Mouse (Mus musculus): ENCODE data around the gene Fam189b.

Fam189b gene

GRCm38 (mm10) chr3:89166945-89167344 lies 16.0 kb upstream of the Fam189b start:
- no peak for DNase-seq

DNA sequence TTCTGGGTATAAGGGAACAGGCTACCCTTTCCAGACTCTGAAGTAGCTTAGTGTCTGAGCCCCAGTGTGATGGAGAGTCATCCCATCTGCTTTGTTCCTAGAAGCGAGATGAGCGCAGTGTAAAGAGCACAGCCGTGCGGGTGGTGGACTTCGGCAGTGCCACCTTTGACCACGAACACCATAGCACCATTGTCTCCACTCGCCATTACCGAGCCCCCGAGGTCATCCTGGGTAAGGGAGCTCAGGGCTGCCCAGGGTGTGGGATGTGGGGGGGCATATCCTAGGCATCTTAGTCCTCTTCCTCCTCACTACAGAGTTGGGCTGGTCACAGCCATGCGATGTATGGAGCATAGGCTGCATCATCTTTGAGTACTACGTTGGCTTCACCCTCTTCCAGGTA lies 8.1 kb upstream of the Fam189b start:
- DNase-seq: no peak

- DNase-seq: no peak
These were observed 7.4 kb upstream of the Fam189b start for GRCm38 (mm10) chr3:89175544-89175943.

DNA sequence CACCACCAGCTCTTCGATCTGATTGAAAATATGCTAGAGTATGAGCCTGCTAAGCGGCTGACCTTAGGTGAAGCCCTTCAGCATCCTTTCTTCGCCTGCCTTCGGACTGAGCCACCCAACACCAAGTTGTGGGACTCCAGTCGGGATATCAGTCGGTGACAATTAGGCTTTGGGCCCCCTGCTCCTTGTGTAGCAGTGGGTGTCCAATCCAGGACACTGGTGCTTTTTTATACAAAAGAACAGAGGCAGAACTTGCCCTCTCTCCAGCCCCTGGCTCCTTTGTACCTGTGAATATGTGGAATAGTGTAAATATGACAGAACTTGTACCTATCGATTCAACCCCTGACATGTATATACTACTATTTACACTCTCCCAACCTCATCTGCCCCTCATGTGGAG lies 6.5 kb upstream of the Fam189b start:
- no peak for DNase-seq

- DNase-seq: peak; percentile 83 to 85
These were observed 5.5 kb upstream of the Fam189b start, which contains the start of gene Scamp3 for GRCm38 (mm10) chr3:89177242-89178106. Gene Scamp3, plus strand, starts transcription at chr3:89177473.

- DNase-seq: no peak
These were observed 4.9 kb upstream of the Fam189b start for GRCm38 (mm10) chr3:89178107-89178385.

GRCm38 (mm10) chr3:89179056-89179455 lies 3.9 kb upstream of the Fam189b start:
- DNase-seq: no peak

- DNase-seq: no peak
These were observed 1.0 kb upstream of the Fam189b start for GRCm38 (mm10) chr3:89181749-89182500.

- DNase-seq: no peak
These were observed 349 bp upstream of the Fam189b start for GRCm38 (mm10) chr3:89182531-89183057.

DNA sequence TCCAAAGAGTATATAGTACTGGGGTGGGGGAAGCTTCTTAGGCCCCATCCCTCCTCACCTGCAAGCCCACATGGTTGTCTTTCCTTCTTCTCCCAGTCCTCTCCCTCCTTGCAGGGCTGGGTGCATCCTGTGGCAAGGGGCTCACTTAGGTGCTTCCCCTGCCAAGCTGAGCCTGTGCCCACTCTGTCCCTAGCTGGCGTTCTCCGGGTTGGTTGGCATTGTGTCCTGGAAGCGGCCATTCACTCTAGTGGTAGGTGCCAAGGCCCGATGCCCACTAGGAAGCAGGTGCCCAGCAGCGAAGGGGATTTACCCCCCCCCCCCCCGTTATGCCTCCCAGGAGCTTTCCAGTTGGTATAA lies 994 bp downstream of the Fam189b start:
- peak in 1 of 2 experiments; percentile 39 for DNase-seq

DNA sequence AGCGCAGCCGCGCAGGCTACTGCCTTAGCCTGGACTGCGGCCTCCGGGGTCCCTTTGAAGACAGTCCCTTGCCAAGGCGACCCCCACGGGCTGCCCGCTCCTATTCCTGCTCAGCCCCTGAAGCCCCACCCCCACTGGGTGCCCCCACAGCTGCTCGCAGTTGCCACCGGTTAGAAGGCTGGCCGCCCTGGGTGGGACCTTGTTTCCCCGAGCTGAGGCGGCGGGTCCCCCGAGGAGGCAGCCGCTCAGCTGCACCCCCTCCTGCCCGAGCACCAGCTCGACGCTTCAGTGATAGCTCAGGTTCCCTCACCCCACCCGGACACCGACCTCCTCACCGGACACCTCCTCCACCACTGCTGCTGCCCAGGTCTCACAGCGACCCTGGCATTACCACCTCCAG lies 4.3 kb downstream of the Fam189b start:
- no peak for DNase-seq

DNA sequence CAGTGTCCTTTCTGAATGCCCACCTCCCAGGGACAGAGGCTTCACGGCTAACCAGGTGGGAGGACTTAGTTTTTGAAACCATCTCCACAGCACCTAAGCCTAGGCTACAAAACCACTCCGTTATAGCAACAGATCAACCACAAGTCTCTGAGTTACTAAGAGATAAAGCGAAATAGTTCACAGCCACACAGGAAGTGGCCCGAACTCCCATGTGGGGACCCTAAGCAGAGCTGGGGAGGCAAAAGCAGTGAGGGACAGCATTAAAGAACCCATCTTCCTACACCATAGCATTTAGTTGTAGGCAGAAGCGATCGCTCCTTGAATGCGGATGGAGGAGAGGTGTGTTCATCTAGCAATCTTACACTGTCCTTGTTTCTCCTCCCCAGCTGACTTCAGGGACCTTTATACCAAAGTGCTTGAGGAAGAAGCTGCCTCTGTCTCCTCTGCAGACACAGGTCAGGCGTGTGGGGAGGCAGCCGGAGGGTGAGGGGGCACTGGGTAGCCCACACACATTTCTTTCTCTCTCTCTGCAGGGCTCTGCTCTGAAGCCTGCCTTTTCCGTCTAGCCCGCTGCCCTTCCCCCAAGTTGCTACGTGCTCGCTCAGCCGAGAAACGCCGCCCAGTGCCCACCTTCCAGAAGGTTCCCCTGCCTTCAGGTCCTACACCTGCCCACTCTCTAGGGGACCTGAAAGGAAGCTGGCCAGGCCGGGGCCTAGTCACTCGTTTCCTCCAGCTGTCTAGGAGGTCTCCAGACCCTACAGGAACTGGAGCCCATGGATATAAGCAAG lies 4.9 kb downstream of the Fam189b start:
- no peak for DNase-seq

- DNase-seq: no peak
These were observed 5.5 kb downstream of the Fam189b start for GRCm38 (mm10) chr3:89188478-89188875.

DNA sequence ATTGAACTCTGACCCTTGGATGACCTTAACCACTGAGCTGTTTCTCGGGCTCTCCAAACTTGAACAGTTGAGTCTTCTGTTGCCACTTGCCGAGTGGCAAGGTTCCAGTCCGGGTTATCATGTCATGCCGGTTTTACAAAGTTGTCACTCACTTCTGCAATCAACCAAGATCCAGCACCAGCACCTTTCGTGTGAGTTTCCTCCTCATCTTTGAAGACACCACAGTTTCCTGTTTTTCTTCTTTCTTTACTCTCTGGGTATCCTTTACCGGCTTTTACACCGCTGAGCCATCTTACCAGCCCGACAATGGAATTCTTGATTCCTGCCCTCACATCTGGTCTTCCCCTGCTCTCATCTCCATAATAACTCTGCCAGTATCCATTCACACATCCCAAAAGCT lies 7.5 kb downstream of the Fam189b start:
- no peak for DNase-seq

GRCm38 (mm10) chr3:89193351-89193750 lies 10.4 kb downstream of the Fam189b start:
- DNase-seq: no peak

DNA sequence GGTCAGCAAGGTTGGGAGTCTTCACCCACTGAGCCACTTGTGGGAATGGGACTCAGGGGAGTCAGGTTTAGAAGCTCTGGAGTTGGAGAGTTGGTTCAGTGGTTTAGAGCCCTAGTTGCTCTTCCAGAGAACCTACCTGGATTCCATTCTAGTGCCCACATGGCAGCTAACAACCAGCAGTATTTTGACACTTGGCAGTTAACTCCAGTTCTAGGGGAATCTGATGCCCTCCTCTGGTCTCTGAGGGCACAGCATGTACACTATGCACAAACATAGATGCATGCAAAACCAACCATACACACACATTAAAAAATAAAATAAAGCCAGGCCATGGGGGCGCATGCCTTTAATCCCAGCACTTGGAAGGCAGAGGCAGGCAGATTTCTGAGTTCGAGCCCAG lies 10.9 kb downstream of the Fam189b start:
- no peak for DNase-seq

DNA sequence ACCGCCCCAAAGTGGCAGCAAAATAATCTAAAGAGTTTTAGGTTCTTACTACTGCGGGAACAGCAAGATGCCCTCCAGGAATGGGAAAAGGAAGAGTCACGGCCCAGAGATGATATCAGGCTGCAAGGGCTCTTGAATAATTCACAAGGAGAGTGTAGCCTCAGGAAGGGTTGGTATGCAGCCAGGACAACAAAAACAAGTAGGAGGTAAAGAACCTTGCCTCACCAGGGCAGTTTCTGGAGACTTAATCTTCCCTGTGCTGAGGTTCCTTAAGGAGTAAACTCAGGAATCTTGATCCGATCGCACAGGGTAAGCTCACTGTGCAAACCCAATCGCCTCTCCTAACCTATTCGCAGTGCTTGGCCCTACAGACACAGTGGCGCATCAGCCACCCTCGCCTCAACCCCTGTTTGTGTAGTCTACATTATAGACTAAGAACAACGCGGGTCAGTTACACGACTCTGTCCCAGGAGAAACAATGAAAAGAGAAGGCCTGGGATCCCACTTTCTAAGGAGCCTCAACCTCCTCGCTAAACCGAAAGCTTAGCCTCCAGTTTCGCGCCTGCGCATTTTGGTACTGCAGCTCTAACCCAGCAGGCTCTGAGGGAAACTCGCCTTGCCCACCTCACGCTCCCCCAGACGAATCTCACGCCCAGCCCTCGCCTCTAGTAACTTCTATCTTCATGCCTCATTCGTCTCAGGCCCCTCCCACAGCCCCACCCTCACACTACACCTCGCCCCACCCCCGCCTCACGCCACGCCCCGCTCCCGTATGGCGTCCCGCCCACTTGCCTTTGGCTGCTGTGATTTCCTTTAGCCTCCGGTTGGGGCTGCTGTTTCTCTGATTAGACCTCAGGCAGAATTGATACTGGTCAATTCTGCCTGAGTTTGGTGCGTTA lies 13.3 kb downstream of the Fam189b start:
- DNase-seq: peak; percentile 78 to 84

DNA sequence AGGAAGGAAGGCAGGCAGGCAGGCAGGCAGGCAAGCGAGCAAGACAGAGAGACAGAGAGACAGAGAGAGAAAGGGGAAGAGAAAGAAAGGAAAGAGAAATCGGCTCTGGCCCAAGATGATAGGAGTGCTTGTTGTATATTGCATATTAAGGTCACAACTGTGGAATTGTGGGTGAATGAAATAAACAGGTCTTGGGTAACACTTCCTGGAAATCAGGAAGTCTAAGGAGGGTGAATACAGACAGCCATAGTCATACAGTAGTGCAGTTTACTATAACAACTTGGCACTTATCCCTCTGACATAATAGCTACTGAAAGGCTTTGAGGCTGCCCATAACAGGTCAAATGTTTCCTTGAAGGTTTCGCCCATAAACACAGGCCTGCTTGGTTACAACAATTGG lies 16.9 kb downstream of the Fam189b start:
- DNase-seq: no peak

GRCm38 (mm10) chr3:89202253-89203141 lies 19.6 kb downstream of the Fam189b start, which contains the start of gene Gba:
Gene Gba, plus strand, starts transcription at chr3:89202928.
- peak; percentile 84 to 91 for DNase-seq

GRCm38 (mm10) chr3:89203142-89203514 lies 20.2 kb downstream of the Fam189b start:
- no peak for DNase-seq

- no peak for DNase-seq
These were observed 23.1 kb downstream of the Fam189b start for GRCm38 (mm10) chr3:89206079-89206478.

Data from cerebellum, postnatal 36 days (tissue).